Mouse (Mus musculus) heart, embryonic 16.5 days (tissue): Measurements from ENCODE around the gene Fbxw21. TPM values are rescaled to one million over a fixed set of nuclear protein-coding genes. Genes with fewer than 3 reads are reported as not detected.

Experiments
- ATAC-seq: fragments of 200-750 bp; cut with Nextera tagmentation; replicated peaks from 2 replicates; pipeline ENCODE4 v1.8.0; 2017; ENCODE audit warnings: moderate number of reproducible peaks; ENCODE audit not compliant: insufficient read depth, low FRiP score; ENCODE audit errors: extremely low read depth
- H3K27ac ChIP-seq: fragments of 300-500 bp; sonication (generic); 2 replicates; pipeline ENCODE4 v1.5.1; 2014; ENCODE audit warnings: mild to moderate bottlenecking, low read length, control low read depth, moderate library complexity
- H3K27me3 ChIP-seq: fragments of 300-500 bp; sonication (generic); 2 replicates; pipeline ENCODE4 v1.6.1; 2014; ENCODE audit warnings: low read length, mixed read lengths; ENCODE audit not compliant: control insufficient read depth, insufficient read depth
- H3K36me3 ChIP-seq: fragments of 300-500 bp; sonication (generic); 2 replicates; pipeline ENCODE4 v1.6.1; 2014; ENCODE audit not compliant: control insufficient read depth, insufficient read depth
- H3K4me1 ChIP-seq: fragments of 300-500 bp; sonication (generic); 2 replicates; pipeline ENCODE4 v1.6.1; 2014; ENCODE audit warnings: low read length, mixed read lengths; ENCODE audit not compliant: control insufficient read depth, insufficient read depth
- H3K4me2 ChIP-seq: fragments of 300-500 bp; sonication (generic); 2 replicates; pipeline ENCODE4 v1.6.1; 2014; ENCODE audit warnings: low read depth, mild to moderate bottlenecking, control low read depth, low read length
- H3K4me3 ChIP-seq: fragments of 300-500 bp; sonication (generic); 2 replicates; pipeline ENCODE4 v1.5.1; 2014; ENCODE audit warnings: mild to moderate bottlenecking, control low read depth, low read length
- H3K9ac ChIP-seq: fragments of 300-500 bp; sonication (generic); 2 replicates; pipeline ENCODE4 v1.6.1; 2014; ENCODE audit warnings: low read length, control low read depth
- H3K9me3 ChIP-seq: fragments of 300-500 bp; sonication (generic); replicated peaks from 2 replicates; pipeline ENCODE4 v1.6.1; 2016; ENCODE audit warnings: low read length; ENCODE audit not compliant: control insufficient read depth
- WGBS: fragments of 180-500 bp; shearing (Covaris S2); extraction: QIAGEN DNeasy Blood & Tissue Kit; methylation state at CpG from one replicate; pipeline ENCODE4 v1.1.7; 2014; 5-methylcytosine and 5-hydroxymethylcytosine counted together
- polyA plus RNA-seq: library from polyadenylated mRNA; unstranded; fragments of >200 nt; fragmentation: Nextera tagmentation; extraction: Ambion mirVana; gene quantifications from 2 replicates; pipeline ENCODE4 v1.2.1, GENCODE M21; 2015

Gene Fbxw21
- polyA plus RNA-seq, 1 experiment from 2014 or later = not detected

- Histone ChIP-seq H3K36me3 (no peaks in the 10 kb centered on the region), H3K4me2 (no peak overlapping the region), H3K9ac (no peak overlapping the region), H3K27me3 (no peaks in the 10 kb centered on the region), H3K4me3 (no peak overlapping the region), H3K9me3 (no peaks in the 10 kb centered on the region), H3K27ac (no peak overlapping the region), H3K4me1 (peaks cover 18% of the 10 kb centered on the region)
- ATAC-seq = no peak
- 74% methylated on average over 15 of the region's 15 CpGs for WGBS
Measured at GRCm38 (mm10) chr9:109090446-109090845, 71.4 kb downstream of the Fbxw21 start.

Other genes starting within 250 kb of the Fbxw21 start
- not detected in 2 replicates for gene Tmem89, start 247.4 kb downstream of the Fbxw21 start, polyA plus RNA-seq
- 1,117 and 1,144 TPM in 2 replicates for gene Uqcrc1, start 225.4 kb downstream of the Fbxw21 start, polyA plus RNA-seq
- 1.3 and 1.5 TPM in 2 replicates for gene Col7a1, start 208.5 kb downstream of the Fbxw21 start, polyA plus RNA-seq
- not detected in 2 replicates for gene Ucn2, start 176.0 kb downstream of the Fbxw21 start, polyA plus RNA-seq
- gene Pfkfb4, start 170.3 kb downstream of the Fbxw21 start, polyA plus RNA-seq = 3.1 and 4.8 TPM in 2 replicates
- gene Shisa5, start 123.5 kb downstream of the Fbxw21 start, polyA plus RNA-seq = 75.4 and 84.5 TPM in 2 replicates
- gene Trex1, start 102.3 kb downstream of the Fbxw21 start, polyA plus RNA-seq = 12.5 and 14.5 TPM in 2 replicates
- gene Atrip, start 87.9 kb downstream of the Fbxw21 start, polyA plus RNA-seq = 15.6 and 17.3 TPM in 2 replicates
- 14.7 and 15.9 TPM in 2 replicates for gene Ccdc51, start 79.5 kb downstream of the Fbxw21 start, polyA plus RNA-seq
- 414 and 431 TPM in 2 replicates for gene Tma7, start 79.5 kb downstream of the Fbxw21 start, polyA plus RNA-seq
- gene Plxnb1, start 66.7 kb downstream of the Fbxw21 start, polyA plus RNA-seq = 7.8 and 8.8 TPM in 2 replicates
- not detected in 2 replicates for gene Fbxw13, start 33.9 kb upstream of the Fbxw21 start, polyA plus RNA-seq
- not detected in 2 replicates for gene Fbxw20, start 72.7 kb upstream of the Fbxw21 start, polyA plus RNA-seq
- not detected in 2 replicates for gene Fbxw14, start 125.6 kb upstream of the Fbxw21 start, polyA plus RNA-seq
- gene Fbxw28, start 177.6 kb upstream of the Fbxw21 start, polyA plus RNA-seq = not detected in 2 replicates
- not detected in 2 replicates for gene Fbxw22, start 242.3 kb upstream of the Fbxw21 start, polyA plus RNA-seq